Mouse (Mus musculus) cerebral cortex, adult 2 months (tissue): ENCODE results near the gene Insm2.

ENCODE experiments used
- WGBS: fragments of 180-500 bp; shearing (Covaris S2); methylation state at CpG from one replicate; pipeline ENCODE4 v1.1.7; 2018; 5-methylcytosine and 5-hydroxymethylcytosine counted together

Insm2 gene

DNA sequence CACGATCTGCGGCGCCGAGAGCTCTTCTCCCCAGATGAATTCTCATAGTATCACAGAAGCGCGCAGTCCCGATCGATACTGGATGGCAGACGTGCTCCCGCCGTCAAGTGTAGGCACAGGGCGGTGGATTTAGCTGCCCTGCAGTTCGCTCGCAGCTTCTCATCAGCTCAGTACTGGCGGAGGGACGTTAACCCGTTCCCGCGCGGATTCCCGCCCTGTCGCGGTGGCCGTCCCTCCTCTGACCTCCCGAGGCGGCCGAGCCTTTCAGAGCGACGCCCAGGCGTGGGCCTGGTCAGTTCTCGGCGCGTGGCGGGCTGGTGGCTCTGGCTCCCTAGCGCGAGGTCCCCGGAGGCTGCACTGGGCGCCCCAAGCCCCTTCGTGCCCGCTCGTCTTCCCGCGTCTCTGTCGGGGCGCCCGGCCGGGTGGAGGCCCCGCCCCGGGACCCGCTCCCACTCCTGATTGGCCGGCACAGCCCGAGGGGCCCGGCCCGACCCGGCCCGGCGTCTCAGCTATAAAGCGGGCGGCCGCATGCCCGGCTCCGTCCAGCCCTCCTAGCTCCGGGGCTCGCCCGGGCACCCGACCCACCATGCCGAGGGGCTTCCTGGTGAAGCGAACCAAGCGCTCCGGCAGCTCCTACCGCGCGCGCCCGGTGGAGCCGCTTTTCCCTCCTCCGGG, at the start of gene Insm2:
Gene Insm2 (plus strand): TSS at position 541 of the 675 bp plus-strand sequence.
- WGBS = under 1% methylated on average over 71 of the region's 77 CpGs

GRCm38 (mm10) chr12:55554901-55555300, 44.3 kb upstream of the Insm2 start:
- WGBS = 86% methylated on average over 6 of the region's 6 CpGs

DNA sequence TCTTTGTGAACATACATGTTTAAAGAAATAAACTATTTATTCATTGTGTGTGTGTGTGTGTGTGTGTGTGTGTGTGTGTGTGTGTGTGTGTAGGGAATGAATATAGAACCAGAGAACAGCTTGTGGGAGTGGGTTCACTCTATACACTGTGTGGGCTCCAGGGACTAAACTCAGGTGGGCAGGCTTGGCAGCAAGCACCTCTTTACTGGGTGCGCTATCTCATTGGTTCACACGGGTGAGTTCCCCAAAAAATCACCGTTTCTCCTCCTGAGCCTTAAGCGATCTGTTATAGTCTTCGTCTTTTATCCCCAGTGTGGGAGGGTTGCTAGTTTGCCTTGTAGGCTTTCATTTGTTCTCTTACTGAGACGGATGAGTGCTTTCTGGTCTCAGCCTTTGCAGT, 41.4 kb upstream of the Insm2 start:
- 51% methylated on average over 6 of the region's 6 CpGs for WGBS

DNA sequence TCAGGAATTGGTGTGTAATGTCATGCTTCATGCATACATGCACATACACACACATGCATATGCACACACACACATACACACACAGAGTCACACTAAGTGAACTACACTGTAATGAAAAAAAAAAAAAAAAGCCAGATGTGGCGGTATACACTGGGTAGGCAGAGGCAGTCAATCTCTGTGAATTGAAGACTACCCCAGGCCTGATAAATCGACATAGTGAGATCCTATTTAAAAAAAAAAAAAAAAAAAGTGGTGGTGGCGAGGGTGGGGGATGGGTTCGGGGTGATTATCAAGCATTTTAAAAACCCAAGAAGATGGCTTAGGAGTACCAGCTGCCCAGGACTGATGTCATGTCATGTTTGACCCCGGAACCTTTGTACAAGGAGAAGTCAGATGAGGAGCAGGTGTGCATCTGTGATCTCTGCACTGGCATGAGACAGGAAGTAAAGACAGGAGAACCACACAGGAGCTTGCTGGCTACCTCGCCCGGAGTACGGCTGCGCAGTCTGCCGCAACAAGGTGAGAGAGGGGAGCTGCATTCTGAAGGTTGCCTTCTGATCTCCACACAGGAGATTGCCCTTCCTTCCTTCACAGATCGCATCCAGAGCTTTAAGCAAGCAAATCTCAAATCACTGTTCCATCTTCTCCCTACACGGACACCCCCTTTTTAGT, 39.9 kb upstream of the Insm2 start:
- WGBS = 91% methylated on average over 12 of the region's 12 CpGs

DNA sequence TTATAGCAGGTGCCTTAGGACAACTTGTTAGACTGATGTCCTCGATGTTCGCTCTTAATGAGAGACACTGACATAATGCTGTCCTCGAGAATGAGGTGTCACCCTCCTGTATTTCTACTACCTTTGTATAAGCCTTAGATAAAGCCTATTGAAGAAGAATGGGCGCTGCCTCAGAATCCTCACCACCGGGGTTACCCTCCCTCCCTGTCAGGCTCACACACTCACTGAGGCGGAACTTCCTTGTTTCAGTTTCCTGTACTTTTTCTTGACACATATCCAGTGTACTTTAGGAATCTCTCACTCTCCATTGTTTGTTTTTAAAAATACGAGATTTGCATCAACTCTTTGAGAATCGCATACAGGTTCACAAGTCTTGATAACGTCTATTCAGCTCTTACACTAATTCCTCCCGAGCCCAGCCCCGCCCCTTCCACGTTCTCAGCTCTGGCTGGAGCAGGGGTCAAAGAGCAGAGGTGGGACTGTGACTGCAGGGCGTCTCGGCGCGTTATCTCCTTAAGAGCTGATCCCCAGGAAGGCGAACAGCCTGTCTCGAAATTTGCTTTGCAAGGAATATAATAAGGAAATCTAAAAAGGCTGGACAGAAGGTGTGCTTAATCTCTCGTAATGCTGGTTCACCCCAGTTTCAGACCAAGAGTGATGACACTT, 39.1 kb upstream of the Insm2 start:
- 26% methylated on average over 19 of the region's 19 CpGs for WGBS

DNA sequence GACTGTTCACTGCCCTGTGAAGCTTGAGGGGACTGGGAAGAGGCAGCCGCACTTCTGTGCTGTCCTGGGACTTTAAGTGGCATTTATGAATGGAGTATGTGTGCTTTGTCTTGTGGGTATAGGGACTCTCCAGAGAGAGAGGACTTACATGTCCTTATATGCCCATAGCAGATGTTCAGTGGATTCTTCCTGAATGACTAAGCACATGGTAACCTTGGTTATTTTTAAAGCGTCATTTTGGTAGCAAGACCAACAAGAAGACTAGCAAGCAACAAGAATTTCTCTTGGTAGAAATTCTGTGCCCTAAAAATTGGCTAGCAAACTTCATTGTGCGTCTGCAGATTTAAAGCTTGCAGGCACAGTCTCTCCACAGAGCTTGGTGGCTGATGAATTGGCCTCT, 35.5 kb upstream of the Insm2 start:
- 61% methylated on average over 3 of the region's 3 CpGs for WGBS

GRCm38 (mm10) chr12:55564187-55564963, 34.9 kb upstream of the Insm2 start:
- 89% methylated on average over 9 of the region's 9 CpGs for WGBS

GRCm38 (mm10) chr12:55565206-55565605, 34.0 kb upstream of the Insm2 start, which contains the start of gene Aldoart2:
Gene Aldoart2, plus strand, starts transcription at chr12:55565239.
- 95% methylated on average over 19 of the region's 19 CpGs for WGBS

DNA sequence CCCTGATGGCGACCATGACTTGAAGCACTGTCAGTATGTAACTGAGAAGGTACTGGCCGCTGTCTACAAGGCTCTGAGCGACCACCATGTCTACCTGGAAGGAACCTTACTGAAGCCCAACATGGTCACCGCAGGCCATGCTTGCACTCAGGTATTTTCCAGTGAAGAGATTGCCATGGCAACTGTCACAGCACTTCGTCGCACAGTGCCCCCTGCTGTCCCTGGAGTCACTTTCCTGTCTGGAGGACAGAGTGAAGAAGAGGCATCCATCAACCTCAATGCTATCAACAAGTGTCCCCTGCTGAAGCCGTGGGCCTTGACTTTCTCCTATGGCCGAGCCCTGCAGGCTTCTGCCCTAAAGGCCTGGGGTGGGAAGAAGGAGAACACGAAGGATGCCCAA, 33.4 kb upstream of the Insm2 start:
- 84% methylated on average over 9 of the region's 9 CpGs for WGBS

GRCm38 (mm10) chr12:55566837-55567236, 32.4 kb upstream of the Insm2 start:
- WGBS = 73% methylated on average over 5 of the region's 5 CpGs

GRCm38 (mm10) chr12:55568466-55568865, 30.8 kb upstream of the Insm2 start:
- WGBS = 86% methylated on average over 3 of the region's 3 CpGs

GRCm38 (mm10) chr12:55569676-55570075, 29.6 kb upstream of the Insm2 start:
- WGBS = 63% methylated on average over 6 of the region's 6 CpGs

GRCm38 (mm10) chr12:55570646-55571045, 28.6 kb upstream of the Insm2 start:
- 97% methylated on average over 9 of the region's 9 CpGs for WGBS

- 63% methylated on average over 11 of the region's 11 CpGs for WGBS
Observed at GRCm38 (mm10) chr12:55571181-55571580, 28.0 kb upstream of the Insm2 start.

- 56% methylated on average over 10 of the region's 10 CpGs for WGBS
Observed at GRCm38 (mm10) chr12:55571661-55572060, 27.6 kb upstream of the Insm2 start.

- 24% methylated on average over 6 of the region's 6 CpGs for WGBS
Observed at GRCm38 (mm10) chr12:55573794-55574193, 25.4 kb upstream of the Insm2 start.

GRCm38 (mm10) chr12:55586936-55587335, 12.3 kb upstream of the Insm2 start:
- 67% methylated on average over 9 of the region's 9 CpGs for WGBS

GRCm38 (mm10) chr12:55598537-55598886, 715 bp upstream of the Insm2 start:
- WGBS = 9% methylated on average over 7 of the region's 7 CpGs

DNA sequence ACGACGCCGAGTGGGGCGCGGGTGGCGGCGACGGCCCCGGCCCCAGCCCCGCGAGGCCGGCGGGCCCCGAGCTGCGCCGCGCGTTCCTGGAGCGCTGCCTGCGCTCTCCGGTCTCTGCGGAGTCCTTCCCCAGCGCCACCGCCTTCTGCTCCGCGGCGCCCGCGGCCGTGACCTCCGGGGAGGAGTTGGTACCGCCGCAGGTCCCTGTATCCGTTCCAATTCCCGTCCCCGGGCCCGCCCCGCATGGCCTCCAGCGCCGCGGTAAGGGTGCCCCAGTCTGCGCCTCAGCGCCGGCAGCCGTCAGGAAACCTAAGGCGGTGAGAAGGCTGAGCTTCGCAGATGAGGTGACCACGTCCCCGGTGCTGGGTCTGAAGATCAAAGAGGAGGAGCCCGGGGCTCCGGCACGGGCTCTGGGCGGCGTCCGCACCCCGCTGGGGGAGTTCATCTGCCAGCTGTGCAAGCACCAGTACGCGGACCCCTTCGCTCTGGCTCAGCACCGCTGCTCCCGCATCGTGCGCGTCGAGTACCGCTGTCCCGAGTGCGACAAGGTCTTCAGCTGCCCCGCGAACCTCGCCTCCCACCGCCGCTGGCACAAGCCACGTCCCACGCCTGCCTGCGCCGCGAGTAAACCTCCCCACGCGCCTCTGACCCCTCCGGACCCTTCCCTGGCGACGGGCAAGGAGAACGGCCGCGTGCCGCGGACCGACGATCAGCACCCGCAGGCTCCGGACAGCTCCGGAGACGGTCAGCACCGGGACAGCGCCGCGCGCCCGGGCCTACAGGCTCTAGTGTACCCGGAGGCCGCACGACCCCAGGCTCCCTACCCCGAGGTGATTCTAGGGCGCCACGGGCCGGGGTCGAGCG, 644 bp downstream of the Insm2 start:
- 3% methylated on average over 107 of the region's 109 CpGs for WGBS

- 38% methylated on average over 42 of the region's 42 CpGs for WGBS
Observed at GRCm38 (mm10) chr12:55600503-55600994, 1.3 kb downstream of the Insm2 start.

- WGBS = 68% methylated on average over 3 of the region's 3 CpGs
Observed at GRCm38 (mm10) chr12:55604411-55604810, 5.2 kb downstream of the Insm2 start.
